ENCODE assay signal across 10 mouse cellular contexts in the genomic region with DNA sequence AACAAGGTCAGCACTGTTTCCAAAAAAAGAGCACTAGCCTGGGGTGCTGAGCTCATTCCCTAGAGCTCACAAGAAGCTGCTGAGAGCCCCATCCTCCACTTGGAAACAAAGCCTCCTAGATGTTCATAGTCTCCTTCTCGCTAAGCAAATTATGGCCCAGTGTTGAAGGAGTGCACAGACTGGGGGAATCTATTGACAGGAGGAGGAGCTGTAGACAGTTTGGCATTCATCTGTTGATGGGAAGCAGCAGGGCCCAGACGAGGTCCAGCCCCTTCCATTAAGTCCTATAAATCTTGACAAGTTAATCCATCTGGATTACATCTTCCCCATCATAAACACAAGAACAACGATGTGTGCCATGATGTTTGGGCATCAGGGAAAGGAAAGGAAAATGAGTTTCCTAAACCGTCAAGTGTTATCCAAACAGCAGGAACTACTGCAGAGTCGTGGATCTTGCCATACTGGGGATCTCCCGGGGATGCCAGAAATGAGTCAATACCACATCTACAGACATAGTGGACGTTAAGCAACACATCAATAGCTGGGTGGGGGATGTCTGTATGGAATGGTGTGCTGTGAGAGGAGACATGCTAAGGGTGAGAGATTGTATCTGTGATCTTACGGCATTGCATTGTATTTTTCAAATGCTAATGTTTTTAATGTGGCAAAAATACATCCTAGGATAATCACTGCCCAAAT.
A peak's percentile ranks its signal among the peaks of the same experiment; 100 is the strongest.
DNase-seq lines count a peak whose midpoint lies in the region; ATAC-seq lines count a peak whose summit lies in the region.
"Had no signal": no experiment of that assay in that cellular context is flagged by ENCODE, and none has a peak within 500 bp of the region (broad histone marks: within the 10 kb centered on the region; RNA-seq: fewer than 3 reads in every experiment).

No protein-coding gene starts in this region.

- H3K27me3 ChIP-seq in intestine, embryonic 15.5 days (replicated peaks), result no peaks in the 10 kb centered on the region
- H3K27me3 ChIP-seq in intestine, embryonic 16.5 days (replicated peaks; ENCODE audit: control insufficient read depth, insufficient read depth, low read length), result no peaks in the 10 kb centered on the region
- H3K27me3 ChIP-seq: hindbrain, embryonic 15.5 days had no signal

- H3K36me3 ChIP-seq in intestine, embryonic 15.5 days, result no peaks in the 10 kb centered on the region
- no peaks in the 10 kb centered on the region for H3K36me3 ChIP-seq in intestine, embryonic 16.5 days (ENCODE audit: control insufficient read depth, insufficient read depth, low read length)
- H3K36me3 ChIP-seq: hindbrain, embryonic 15.5 days had no signal

- 21% methylated on average over 8 of the region's 8 CpGs for WGBS in intestine, embryonic 15.5 days
- WGBS in intestine, embryonic 16.5 days, result 26% methylated on average over 8 of the region's 8 CpGs

- H3K9ac ChIP-seq in intestine, embryonic 15.5 days, result no peak overlapping the region
- H3K9ac ChIP-seq in intestine, embryonic 16.5 days (ENCODE audit: low read depth, low read length), result no peak overlapping the region
- H3K9ac ChIP-seq: hindbrain, embryonic 15.5 days had no signal

- peak; percentile 40; the same call in 1 of the 2 replicates for ATAC-seq in intestine, embryonic 15.5 days
- no peak for ATAC-seq in intestine, embryonic 16.5 days
- ATAC-seq in megakaryocyte-erythroid progenitor cell, adult 5-6 weeks (replicated peaks; ENCODE audit: low FRiP score, low TSS enrichment, poor library complexity, severe bottlenecking), result no peak

- H3K9me3 ChIP-seq in intestine, embryonic 15.5 days, result no peaks in the 10 kb centered on the region
- H3K9me3 ChIP-seq in intestine, embryonic 16.5 days (ENCODE audit: control insufficient read depth, low read length), result no peaks in the 10 kb centered on the region
- H3K9me3 ChIP-seq: hindbrain, embryonic 15.5 days had no signal

- no peak overlapping the region for H3K4me3 ChIP-seq in intestine, embryonic 15.5 days (replicated peaks)
- no peak overlapping the region for H3K4me3 ChIP-seq in intestine, embryonic 16.5 days (ENCODE audit: low read length)
- H3K4me3 ChIP-seq: hindbrain, embryonic 15.5 days had no signal

- H3K27ac ChIP-seq in intestine, embryonic 15.5 days, result no peak overlapping the region
- H3K27ac ChIP-seq in intestine, embryonic 16.5 days (ENCODE audit: low read length), result no peak overlapping the region
- H3K27ac ChIP-seq: hindbrain, embryonic 15.5 days had no signal

- DNase-seq in embryo, embryonic 10 days (ENCODE audit: low spot score), result peak; percentile 45
- no peak for DNase-seq in embryo, embryonic 11 days
- DNase-seq in NIH3T3 (ENCODE audit: low read depth), result peak; percentile 30
- peak; percentile 7 for DNase-seq in lung, postnatal 14 days
- DNase-seq in T-cell, adult 2 months (ENCODE audit: low spot score), result no peak
- DNase-seq: cerebellum, postnatal 10 days had no signal

- H3K4me2 ChIP-seq in intestine, embryonic 15.5 days (replicated peaks), result no peak overlapping the region
- no peak overlapping the region for H3K4me2 ChIP-seq in intestine, embryonic 16.5 days (ENCODE audit: low read depth, low read length)
- H3K4me2 ChIP-seq: hindbrain, embryonic 15.5 days had no signal

- peaks cover 11% of the 10 kb centered on the region for H3K4me1 ChIP-seq in intestine, embryonic 15.5 days (replicated peaks)
- H3K4me1 ChIP-seq in intestine, embryonic 16.5 days (ENCODE audit: control insufficient read depth, insufficient read depth, low read length), result peaks cover 3% of the 10 kb centered on the region

Comparison
In these comparisons a context has a peak if more than half of its experiments do, and no peak if none do; other contexts are left out.
1. DNase-seq: peak in embryo, embryonic 10 days (single experiment), NIH3T3 (single experiment) and lung, postnatal 14 days (single experiment); none in embryo, embryonic 11 days (single experiment) and T-cell, adult 2 months (single experiment).